Mouse (Mus musculus): ENCODE results near the gene Klk7. TPM values are rescaled to one million over a fixed set of nuclear protein-coding genes. Genes with fewer than 3 reads are reported as not detected.

Klk7 gene
- polyA plus RNA-seq (2011; ENCODE audit: insufficient read depth, insufficient read length, low replicate concordance, missing spikeins): not detected in 2 replicates

DNA sequence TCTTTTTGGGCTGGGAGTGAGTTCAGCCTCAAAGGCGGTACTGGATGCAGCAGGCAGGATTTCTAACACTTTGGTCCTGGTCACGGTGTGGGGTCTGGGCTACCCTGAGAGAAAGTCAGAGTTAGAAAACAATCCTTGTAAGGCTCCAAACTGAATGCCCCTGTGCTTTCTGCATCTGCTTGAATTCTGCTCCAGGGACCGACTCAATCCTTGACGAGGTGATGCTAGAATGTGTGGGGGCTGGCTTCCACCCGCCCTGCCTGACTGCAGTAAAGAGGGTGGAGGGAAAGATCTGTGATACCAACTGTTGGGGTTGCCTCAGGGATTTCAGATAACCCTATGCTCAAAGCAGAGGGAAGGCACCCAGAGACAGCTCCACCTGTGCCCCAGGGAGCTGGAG, at the start of gene Klk7:
Gene Klk7, plus strand, starts transcription at position 301 of the 400 bp plus-strand sequence.
- WGBS: 62% methylated on average over 5 of the region's 5 CpGs
- Histone ChIP-seq H3K4me3 (replicated peaks; ENCODE audit: control insufficient read depth, low read depth, low read length) (no peak within 1 kb of the TSS), H3K27ac (ENCODE audit: control insufficient read depth, insufficient read depth, low read depth, low read length, poor library complexity) (no peak within 1 kb of the TSS), H3K4me1 (ENCODE audit: control insufficient read depth, insufficient read depth, low read length) (no peaks in the 10 kb centered on the region)
- TF ChIP-seq POLR2A (IDR thresholded peaks at IDR 0.05; ENCODE audit: borderline replicate concordance, control insufficient read depth, low read depth, low read length): no peak
- TF ChIP-seq CTCF (IDR thresholded peaks at IDR 0.05; ENCODE audit: control insufficient read depth, insufficient read depth, low read length): no peak

DNA sequence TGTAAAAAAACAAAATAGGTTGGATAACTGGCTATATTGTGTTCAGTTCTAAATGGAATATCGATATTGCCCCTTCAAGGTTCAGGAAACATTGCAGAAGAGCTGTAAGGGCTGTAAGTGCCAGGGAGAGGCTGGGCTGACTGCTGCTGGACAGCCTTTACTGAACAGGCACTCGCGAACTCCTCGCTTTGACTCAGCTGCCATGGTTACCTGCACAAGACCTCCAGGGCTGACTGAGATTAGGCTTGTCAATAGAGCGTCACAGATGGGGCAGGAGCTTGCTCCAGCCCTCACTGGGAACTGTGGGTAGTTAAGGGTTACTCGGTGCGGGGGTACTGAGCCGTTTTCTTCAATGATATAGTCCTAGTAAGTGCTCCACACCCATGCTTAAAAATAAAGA, 44.6 kb upstream of the Klk7 start:
- WGBS: 63% methylated on average over 8 of the region's 8 CpGs
- Histone ChIP-seq H3K4me1 (ENCODE audit: control insufficient read depth, insufficient read depth, low read length) (no peaks in the 10 kb centered on the region), H3K27ac (ENCODE audit: control insufficient read depth, insufficient read depth, low read depth, low read length, poor library complexity) (no peak overlapping the region), H3K4me3 (replicated peaks; ENCODE audit: control insufficient read depth, low read depth, low read length) (no peak overlapping the region)
- TF ChIP-seq POLR2A (IDR thresholded peaks at IDR 0.05; ENCODE audit: borderline replicate concordance, control insufficient read depth, low read depth, low read length) (no peak), CTCF (IDR thresholded peaks at IDR 0.05; ENCODE audit: control insufficient read depth, insufficient read depth, low read length) (no peak)

GRCm38 (mm10) chr7:43768597-43768996, 42.5 kb upstream of the Klk7 start, which contains the start of gene Klk12:
TSS of gene Klk12 (plus strand) at chr7:43768897.
- Histone ChIP-seq H3K27ac (ENCODE audit: control insufficient read depth, insufficient read depth, low read depth, low read length, poor library complexity) (no peak within 1 kb of the TSS), H3K4me3 (replicated peaks; ENCODE audit: control insufficient read depth, low read depth, low read length) (no peak within 1 kb of the TSS), H3K4me1 (ENCODE audit: control insufficient read depth, insufficient read depth, low read length) (no peaks in the 10 kb centered on the region)
- TF ChIP-seq CTCF (IDR thresholded peaks at IDR 0.05; ENCODE audit: control insufficient read depth, insufficient read depth, low read length) (no peak), POLR2A (IDR thresholded peaks at IDR 0.05; ENCODE audit: borderline replicate concordance, control insufficient read depth, low read depth, low read length) (no peak)
- 67% methylated on average over 4 of the region's 4 CpGs for WGBS

- H3K4me1 ChIP-seq (ENCODE audit: control insufficient read depth, insufficient read depth, low read length): no peaks in the 10 kb centered on the region
- TF ChIP-seq CTCF (IDR thresholded peaks at IDR 0.05; ENCODE audit: control insufficient read depth, insufficient read depth, low read length) (no peak), POLR2A (IDR thresholded peaks at IDR 0.05; ENCODE audit: borderline replicate concordance, control insufficient read depth, low read depth, low read length) (no peak)
- no peak overlapping the region for H3K4me3 ChIP-seq (replicated peaks; ENCODE audit: control insufficient read depth, low read depth, low read length)
- no peak overlapping the region for H3K27ac ChIP-seq (ENCODE audit: control insufficient read depth, insufficient read depth, low read depth, low read length, poor library complexity)
- 84% methylated on average over 8 of the region's 8 CpGs for WGBS
Measured at GRCm38 (mm10) chr7:43769636-43770035, 41.5 kb upstream of the Klk7 start.

- TF ChIP-seq CTCF (IDR thresholded peaks at IDR 0.05; ENCODE audit: control insufficient read depth, insufficient read depth, low read length): no peak
- TF ChIP-seq POLR2A (IDR thresholded peaks at IDR 0.05; ENCODE audit: borderline replicate concordance, control insufficient read depth, low read depth, low read length): no peak
- WGBS: 92% methylated on average over 10 of the region's 10 CpGs
- H3K27ac ChIP-seq (ENCODE audit: control insufficient read depth, insufficient read depth, low read depth, low read length, poor library complexity): no peak overlapping the region
- no peaks in the 10 kb centered on the region for H3K4me1 ChIP-seq (ENCODE audit: control insufficient read depth, insufficient read depth, low read length)
- H3K4me3 ChIP-seq (replicated peaks; ENCODE audit: control insufficient read depth, low read depth, low read length): no peak overlapping the region
Measured at GRCm38 (mm10) chr7:43770701-43771100, 40.4 kb upstream of the Klk7 start.

GRCm38 (mm10) chr7:43771916-43772315, 39.2 kb upstream of the Klk7 start:
- Histone ChIP-seq H3K4me3 (replicated peaks; ENCODE audit: control insufficient read depth, low read depth, low read length) (no peak overlapping the region), H3K27ac (ENCODE audit: control insufficient read depth, insufficient read depth, low read depth, low read length, poor library complexity) (no peak overlapping the region), H3K4me1 (ENCODE audit: control insufficient read depth, insufficient read depth, low read length) (no peaks in the 10 kb centered on the region)
- 90% methylated on average over 6 of the region's 6 CpGs for WGBS
- TF ChIP-seq CTCF (IDR thresholded peaks at IDR 0.05; ENCODE audit: control insufficient read depth, insufficient read depth, low read length) (no peak), POLR2A (IDR thresholded peaks at IDR 0.05; ENCODE audit: borderline replicate concordance, control insufficient read depth, low read depth, low read length) (no peak)

DNA sequence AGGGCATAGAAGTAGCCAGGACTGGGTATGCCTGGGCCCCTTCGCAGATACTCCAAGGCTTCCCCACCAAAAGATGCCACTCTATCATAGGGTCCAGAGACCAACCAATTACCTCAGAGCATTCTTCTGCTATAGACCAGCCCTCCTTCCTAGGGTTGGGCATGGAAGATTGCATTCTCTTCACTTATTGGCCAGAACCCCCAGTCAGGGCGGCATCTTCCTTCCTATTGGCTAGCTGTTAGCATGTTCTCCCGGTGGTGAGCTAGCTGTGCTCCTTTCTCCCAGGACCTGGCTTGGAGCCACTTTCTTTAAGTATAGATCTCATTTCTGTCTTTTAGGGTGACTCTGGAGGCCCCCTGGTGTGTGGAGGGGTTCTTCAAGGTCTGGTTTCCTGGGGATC, 38.2 kb upstream of the Klk7 start:
- WGBS: 71% methylated on average over 3 of the region's 3 CpGs
- H3K4me3 ChIP-seq (replicated peaks; ENCODE audit: control insufficient read depth, low read depth, low read length): no peak overlapping the region
- H3K27ac ChIP-seq (ENCODE audit: control insufficient read depth, insufficient read depth, low read depth, low read length, poor library complexity): no peak overlapping the region
- no peak for TF ChIP-seq CTCF (IDR thresholded peaks at IDR 0.05; ENCODE audit: control insufficient read depth, insufficient read depth, low read length)
- no peak for TF ChIP-seq POLR2A (IDR thresholded peaks at IDR 0.05; ENCODE audit: borderline replicate concordance, control insufficient read depth, low read depth, low read length)
- H3K4me1 ChIP-seq (ENCODE audit: control insufficient read depth, insufficient read depth, low read length): no peaks in the 10 kb centered on the region

DNA sequence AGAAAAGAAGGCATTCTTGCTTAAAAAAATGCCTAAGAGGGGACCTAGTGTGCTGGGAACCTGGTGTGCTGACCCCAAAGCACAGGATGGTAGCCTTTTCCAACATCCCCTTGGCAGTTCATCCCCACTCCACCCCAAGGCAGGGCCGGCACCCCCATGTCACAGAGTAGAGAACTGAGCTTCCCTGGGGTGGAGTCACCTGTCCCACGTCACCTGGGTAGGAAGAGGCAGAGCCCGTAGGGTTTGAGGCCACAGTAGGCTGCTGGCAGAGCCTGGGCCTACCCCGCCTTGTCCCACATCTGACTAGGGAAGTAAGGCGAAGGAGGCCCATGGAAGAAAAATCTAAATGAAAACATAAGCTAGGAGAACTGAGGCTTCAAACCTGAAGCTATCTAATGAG, 36.7 kb upstream of the Klk7 start, which contains the start of gene Klk11:
Gene Klk11, plus strand, starts transcription at position 241 of the 400 bp plus-strand sequence.
- no peak for TF ChIP-seq POLR2A (IDR thresholded peaks at IDR 0.05; ENCODE audit: borderline replicate concordance, control insufficient read depth, low read depth, low read length)
- TF ChIP-seq CTCF (IDR thresholded peaks at IDR 0.05; ENCODE audit: control insufficient read depth, insufficient read depth, low read length): no peak
- no peaks in the 10 kb centered on the region for H3K4me1 ChIP-seq (ENCODE audit: control insufficient read depth, insufficient read depth, low read length)
- no peak within 1 kb of the TSS for H3K4me3 ChIP-seq (replicated peaks; ENCODE audit: control insufficient read depth, low read depth, low read length)
- no peak within 1 kb of the TSS for H3K27ac ChIP-seq (ENCODE audit: control insufficient read depth, insufficient read depth, low read depth, low read length, poor library complexity)
- 74% methylated on average over 5 of the region's 5 CpGs for WGBS

DNA sequence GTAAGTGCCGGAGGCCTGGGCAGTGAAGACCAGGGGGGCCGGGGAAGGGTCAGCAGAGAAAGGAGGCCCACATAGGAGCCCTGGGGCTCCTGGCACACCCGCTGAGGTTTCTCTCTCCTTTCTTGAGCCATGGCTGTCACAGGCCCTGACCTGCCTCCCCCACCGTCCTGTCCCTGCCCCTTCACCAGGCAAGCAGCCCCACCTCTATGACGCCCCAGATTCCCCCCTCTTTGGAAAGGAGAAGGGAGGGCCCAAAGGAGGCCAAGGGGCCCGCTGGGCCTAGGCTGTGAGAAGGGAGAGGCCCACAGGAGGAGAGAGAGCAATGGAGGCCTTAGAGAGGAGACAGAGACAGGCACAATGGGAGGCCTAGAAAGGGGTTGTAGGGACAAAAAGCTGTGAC, 36.3 kb upstream of the Klk7 start:
- no peaks in the 10 kb centered on the region for H3K4me1 ChIP-seq (ENCODE audit: control insufficient read depth, insufficient read depth, low read length)
- no peak for TF ChIP-seq CTCF (IDR thresholded peaks at IDR 0.05; ENCODE audit: control insufficient read depth, insufficient read depth, low read length)
- TF ChIP-seq POLR2A (IDR thresholded peaks at IDR 0.05; ENCODE audit: borderline replicate concordance, control insufficient read depth, low read depth, low read length): no peak
- H3K27ac ChIP-seq (ENCODE audit: control insufficient read depth, insufficient read depth, low read depth, low read length, poor library complexity): no peak overlapping the region

More for the DNA sequence above, 36.3 kb upstream of the Klk7 start:
- WGBS: 74% methylated on average over 6 of the region's 6 CpGs
- H3K4me3 ChIP-seq (replicated peaks; ENCODE audit: control insufficient read depth, low read depth, low read length): no peak overlapping the region

Data from bone marrow, adult 2 months (tissue).